Mouse (Mus musculus): Measurements from ENCODE around the gene Cgas.
A peak's percentile ranks its signal among the peaks of the same experiment; 100 is the strongest.

Gene Cgas

DNA sequence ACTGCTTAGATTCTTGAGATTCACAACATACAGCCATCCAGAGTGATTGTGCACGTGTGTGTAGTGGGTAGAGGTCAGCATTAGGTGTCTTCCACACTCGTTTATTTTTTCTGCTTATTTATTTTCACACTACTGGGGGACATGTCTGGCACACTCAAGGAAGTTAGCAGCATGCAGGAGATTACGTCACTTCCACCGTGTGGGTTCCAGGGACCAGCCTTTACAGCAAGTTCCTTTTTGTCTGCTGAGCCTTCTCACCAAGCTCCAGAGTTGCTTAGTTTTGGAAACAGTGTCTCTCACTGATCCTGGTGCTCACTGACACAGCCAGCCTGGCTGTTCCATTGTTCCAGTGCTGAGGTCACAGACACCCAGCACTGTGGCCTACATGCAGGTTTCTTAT lies 8.3 kb upstream of the Cgas start:
- peak; percentile 71 for DNase-seq

- no peak for DNase-seq
These were observed 7.4 kb upstream of the Cgas start for GRCm38 (mm10) chr9:78450404-78450803.

- DNase-seq: peak; percentile 87
These were observed 5.2 kb upstream of the Cgas start, which contains the start of the genes Mto1 and Gm17324 for GRCm38 (mm10) chr9:78447973-78448873. Gene Mto1 (plus strand): TSS chr9:78448208. Gene Gm17324 (minus strand): TSS chr9:78448786.

DNA sequence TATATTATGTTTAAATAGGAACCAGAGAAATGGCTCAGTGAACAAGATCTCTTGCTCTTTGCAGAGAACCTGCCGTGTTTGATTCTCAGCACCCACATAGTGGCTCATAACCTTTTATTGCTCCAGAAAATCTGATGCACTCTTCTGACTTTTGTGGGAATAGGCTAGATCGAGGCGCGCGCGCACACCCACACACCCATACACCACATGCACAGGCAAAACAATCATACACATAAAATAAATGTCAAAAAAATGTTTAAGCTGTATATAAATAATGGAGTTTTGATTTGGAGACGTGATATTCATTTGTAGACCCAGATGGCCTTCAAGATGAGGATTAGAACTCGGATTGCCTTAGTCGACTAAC lies 4.6 kb upstream of the Cgas start:
- no peak for DNase-seq

GRCm38 (mm10) chr9:78442237-78442578 lies 829 bp downstream of the Cgas start:
- no peak for DNase-seq

GRCm38 (mm10) chr9:78439426-78439825 lies 3.6 kb downstream of the Cgas start:
- no peak for DNase-seq

- DNase-seq: no peak
These were observed 10.6 kb downstream of the Cgas start for GRCm38 (mm10) chr9:78432471-78432870.

GRCm38 (mm10) chr9:78430486-78430885 lies 12.6 kb downstream of the Cgas start:
- DNase-seq: peak; percentile 42

GRCm38 (mm10) chr9:78429551-78429950 lies 13.5 kb downstream of the Cgas start:
- no peak for DNase-seq

GRCm38 (mm10) chr9:78428870-78429432 lies 14.1 kb downstream of the Cgas start:
- DNase-seq: no peak

DNA sequence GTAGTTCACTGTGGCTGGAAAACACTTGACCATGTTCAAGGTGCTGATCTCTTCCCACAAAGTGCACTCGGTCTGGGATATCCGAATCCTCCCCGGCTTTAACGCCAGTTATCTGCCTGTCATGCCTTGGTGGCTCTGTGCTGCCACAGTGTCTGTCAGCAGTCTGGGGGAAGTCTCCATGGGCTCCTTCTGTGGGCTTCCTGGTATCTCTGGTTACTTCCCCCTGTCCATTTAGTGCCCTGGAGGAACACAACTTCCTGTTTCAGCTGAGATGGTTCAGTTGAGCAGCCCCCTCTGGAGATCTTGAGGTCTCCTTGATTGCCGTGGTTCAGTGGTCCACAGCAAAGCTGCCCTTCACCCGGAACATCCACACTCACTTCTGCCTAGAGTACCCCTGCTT lies 14.9 kb downstream of the Cgas start:
- no peak for DNase-seq

GRCm38 (mm10) chr9:78427362-78427781 lies 15.7 kb downstream of the Cgas start:
- no peak for DNase-seq

- no peak for DNase-seq
These were observed 41.4 kb downstream of the Cgas start for GRCm38 (mm10) chr9:78401596-78401995.

GRCm38 (mm10) chr9:78400570-78400969 lies 42.5 kb downstream of the Cgas start:
- DNase-seq: no peak

DNA sequence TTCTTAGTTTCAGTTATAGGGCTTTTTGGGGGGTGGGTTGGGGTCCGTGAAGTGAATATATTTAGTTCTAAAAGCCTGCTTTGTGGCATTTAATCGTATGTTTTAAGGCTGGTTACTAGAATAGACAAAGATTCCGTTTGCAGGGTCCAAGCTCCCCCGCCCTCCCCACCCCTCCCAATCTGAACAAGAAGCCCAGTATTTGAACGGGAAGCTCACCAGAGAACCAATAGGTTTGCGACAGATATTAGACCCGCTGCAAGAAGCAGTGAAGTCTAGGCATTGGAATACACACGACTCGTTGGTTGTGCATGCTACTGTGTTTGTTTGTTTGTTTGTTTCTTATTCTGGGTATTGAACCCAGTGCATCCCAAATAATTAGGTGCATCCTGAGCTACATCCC lies 46.5 kb downstream of the Cgas start:
- DNase-seq: no peak

DNA sequence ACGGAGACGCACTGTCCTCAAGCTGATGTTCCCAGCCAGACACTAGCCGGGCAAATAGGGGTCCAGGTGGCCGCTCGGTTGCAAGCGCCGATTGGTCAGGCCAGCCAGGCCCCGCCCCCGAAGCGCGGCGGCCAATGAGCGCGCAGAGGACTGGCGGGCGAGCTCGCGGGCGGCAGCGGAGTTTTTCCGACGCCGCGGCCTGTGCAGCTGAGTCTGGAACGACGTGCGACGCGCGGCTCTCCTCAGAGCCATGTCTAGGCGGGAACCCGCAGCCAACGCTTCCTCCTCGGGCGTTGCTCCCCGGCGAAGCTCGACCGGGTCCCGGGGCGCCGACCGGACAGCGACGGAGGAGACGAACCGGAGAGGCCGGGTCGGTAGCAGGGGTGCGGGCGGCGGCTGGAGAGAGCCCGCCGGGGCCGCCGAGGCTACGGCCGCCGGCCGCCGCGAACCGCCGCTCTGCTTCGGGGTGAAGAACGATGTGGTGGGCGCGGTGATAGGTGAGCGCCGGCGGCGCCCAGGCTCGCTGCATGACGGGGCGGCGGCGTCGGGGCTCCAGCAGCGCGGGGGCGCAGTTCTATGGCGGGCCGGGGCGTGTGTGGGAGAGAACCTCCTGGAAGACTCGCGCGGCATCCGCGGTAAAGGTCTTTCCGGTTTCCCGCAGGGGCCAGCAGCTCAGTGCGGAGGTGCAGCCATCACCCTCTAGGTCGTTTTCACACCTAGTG lies 47.2 kb downstream of the Cgas start, which contains the start of gene Ddx43:
Gene Ddx43, plus strand, starts transcription at position 148 of the 722 bp plus-strand sequence.
- DNase-seq: peak; percentile 12

DNA sequence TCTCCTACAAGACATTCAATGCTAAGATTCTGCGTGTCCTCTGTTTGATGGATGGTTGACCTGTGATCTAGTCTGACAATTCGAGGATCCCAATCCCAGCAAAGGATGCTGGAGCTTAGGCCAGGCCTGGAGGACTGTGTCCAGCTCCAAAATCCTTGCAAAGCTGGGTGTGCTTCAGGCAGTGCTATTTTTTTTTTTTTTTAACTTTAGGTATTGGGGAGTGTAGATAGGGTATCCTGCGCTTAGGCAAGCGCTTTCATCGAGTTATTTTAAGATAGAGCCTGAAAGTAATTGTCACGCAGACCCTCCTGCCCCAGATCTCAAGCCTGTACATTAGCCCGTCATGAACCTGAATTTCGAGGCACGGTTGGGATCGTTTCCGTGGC lies 47.8 kb downstream of the Cgas start:
- DNase-seq: no peak

DNA sequence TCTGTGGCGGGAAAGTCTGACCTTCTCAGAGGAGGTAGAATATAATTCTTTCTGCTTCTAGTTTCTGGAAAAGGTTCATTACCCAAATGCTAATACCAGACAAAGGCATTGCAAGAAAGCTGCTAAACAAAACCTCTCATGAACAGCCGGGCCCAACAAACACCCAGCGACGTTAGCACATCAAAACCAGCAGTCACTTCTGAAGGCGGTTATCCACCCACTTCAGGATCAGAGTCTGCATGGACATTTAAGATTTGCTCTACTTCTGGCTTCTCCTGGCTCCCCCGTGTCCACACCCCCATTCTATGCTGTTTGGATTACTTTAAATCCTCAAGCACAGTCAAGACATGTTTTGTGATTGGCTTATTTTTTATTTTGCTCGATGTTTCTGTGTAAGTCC lies 48.4 kb downstream of the Cgas start:
- no peak for DNase-seq

DNA sequence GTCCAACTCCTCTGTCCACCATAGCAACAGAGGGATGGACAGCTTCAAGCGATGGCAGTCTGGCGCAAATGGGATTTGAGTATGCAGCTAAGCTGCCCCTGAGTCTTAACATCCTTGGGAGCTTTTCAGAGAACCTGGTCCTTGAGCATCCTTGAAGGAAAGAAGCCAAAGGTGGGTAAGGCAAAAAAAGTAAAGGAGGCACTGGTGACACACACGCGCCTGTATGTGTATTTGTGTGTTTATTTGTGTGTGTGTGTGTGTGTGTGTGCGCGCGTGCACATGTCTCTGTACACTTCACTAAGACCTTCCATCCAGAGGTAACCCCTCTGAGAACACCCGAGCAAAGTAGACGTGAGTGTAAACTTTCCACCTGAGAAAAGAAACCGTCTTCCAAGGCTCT lies 49.3 kb downstream of the Cgas start:
- DNase-seq: no peak

GRCm38 (mm10) chr9:78389981-78390380 lies 53.1 kb downstream of the Cgas start:
- peak; percentile 3 for DNase-seq

DNA sequence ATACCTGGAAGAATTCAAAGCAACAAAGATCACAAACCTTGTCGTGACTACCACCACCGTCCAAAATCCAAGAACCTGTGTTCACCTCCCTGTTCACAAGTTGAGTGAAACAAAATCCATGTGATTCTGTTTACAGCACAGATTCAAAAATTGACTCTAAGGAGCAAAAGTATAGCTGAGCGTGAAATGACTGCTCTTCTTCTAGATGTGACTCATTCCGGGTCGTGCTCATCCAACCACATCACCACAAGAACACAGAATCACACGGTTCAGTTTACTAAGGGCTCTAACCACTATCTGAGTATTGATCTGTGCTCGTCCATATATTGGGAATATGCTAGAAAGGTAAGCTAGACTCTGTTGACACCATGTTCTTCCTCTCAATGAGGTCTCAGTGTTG lies 56.1 kb downstream of the Cgas start:
- no peak for DNase-seq

- peak; percentile 15 for DNase-seq
These were observed 57.1 kb downstream of the Cgas start for GRCm38 (mm10) chr9:78385893-78386292.
